Mouse (Mus musculus) NIH3T3 (cell line): ENCODE measurements at regions not wholly inside any gene's neighbourhood (a gene's known extent, or its start where the extent isn't known, plus 50 kb on each side); places are given as distances from the start of the nearest gene placed in this dataset.

Experiments
- DNase-seq: peaks from one replicate; pipeline ENCODE4 v3.0.0-alpha.2; 2012; ENCODE audit warnings: low read depth

- DNase-seq: no peak
Observed at GRCm38 (mm10) chr4:131014301-131015081, 70.3 kb downstream of the Matn1 start.

GRCm38 (mm10) chr4:131015156-131015555 is 71.0 kb downstream of the Matn1 start:
- no peak for DNase-seq

GRCm38 (mm10) chr4:131023601-131024000 is 79.4 kb downstream of the Matn1 start:
- no peak for DNase-seq

GRCm38 (mm10) chr4:131036292-131036691 is 92.1 kb downstream of the Matn1 start:
- DNase-seq: peak; percentile 14

- DNase-seq: no peak
Observed at GRCm38 (mm10) chr4:131037179-131037578, 93.0 kb downstream of the Matn1 start.

- DNase-seq: no peak
Observed at GRCm38 (mm10) chr4:131039686-131040085, 95.5 kb downstream of the Matn1 start.

GRCm38 (mm10) chr4:131041210-131041609 is 97.0 kb downstream of the Matn1 start:
- DNase-seq: no peak

- no peak for DNase-seq
Observed at GRCm38 (mm10) chr4:131046101-131046500, 101.9 kb downstream of the Matn1 start.

GRCm38 (mm10) chr4:131046969-131047650 is 102.9 kb downstream of the Matn1 start:
- no peak for DNase-seq

- no peak for DNase-seq
Observed at GRCm38 (mm10) chr4:131056293-131056692, 112.1 kb downstream of the Matn1 start.

- no peak for DNase-seq
Observed at GRCm38 (mm10) chr4:131059572-131059971, 115.4 kb downstream of the Matn1 start.

- no peak for DNase-seq
Observed at GRCm38 (mm10) chr4:131060191-131060680, 116.1 kb downstream of the Matn1 start.

- DNase-seq: no peak
Observed at GRCm38 (mm10) chr4:131060706-131061105, 116.5 kb downstream of the Matn1 start.

GRCm38 (mm10) chr4:131062592-131062991 is 118.4 kb downstream of the Matn1 start:
- no peak for DNase-seq

GRCm38 (mm10) chr4:131066186-131066939 is 122.2 kb downstream of the Matn1 start:
- DNase-seq: no peak

- no peak for DNase-seq
Observed at GRCm38 (mm10) chr4:131070566-131070965, 126.4 kb downstream of the Matn1 start.

GRCm38 (mm10) chr4:131072623-131073022 is 128.4 kb downstream of the Matn1 start:
- DNase-seq: no peak

GRCm38 (mm10) chr4:131073420-131073819 is 129.2 kb downstream of the Matn1 start:
- no peak for DNase-seq

- peak; percentile 8 for DNase-seq
Observed at GRCm38 (mm10) chr4:131075326-131075932, 131.2 kb downstream of the Matn1 start.

GRCm38 (mm10) chr4:131076628-131077027 is 132.4 kb downstream of the Matn1 start:
- no peak for DNase-seq

GRCm38 (mm10) chr4:131080113-131080512 is 135.9 kb downstream of the Matn1 start:
- no peak for DNase-seq

- DNase-seq: no peak
Observed at GRCm38 (mm10) chr4:131083405-131083804, 139.2 kb downstream of the Matn1 start.
